Mouse (Mus musculus) liver, postnatal 0 days (tissue): ENCODE results near the gene Hsd17b14.

Source experiments
- CTCF ChIP-seq: sonication (generic); IDR thresholded peaks from 2 replicates; pipeline ENCODE4 v1.5.1; 2016; ENCODE audit warnings: antibody characterized with exemption, low read depth
- EP300 ChIP-seq: IDR thresholded peaks from 2 replicates; pipeline ENCODE4 v1.6.1; 2016; ENCODE audit warnings: antibody characterized with exemption, low read depth, mild to moderate bottlenecking

DNA sequence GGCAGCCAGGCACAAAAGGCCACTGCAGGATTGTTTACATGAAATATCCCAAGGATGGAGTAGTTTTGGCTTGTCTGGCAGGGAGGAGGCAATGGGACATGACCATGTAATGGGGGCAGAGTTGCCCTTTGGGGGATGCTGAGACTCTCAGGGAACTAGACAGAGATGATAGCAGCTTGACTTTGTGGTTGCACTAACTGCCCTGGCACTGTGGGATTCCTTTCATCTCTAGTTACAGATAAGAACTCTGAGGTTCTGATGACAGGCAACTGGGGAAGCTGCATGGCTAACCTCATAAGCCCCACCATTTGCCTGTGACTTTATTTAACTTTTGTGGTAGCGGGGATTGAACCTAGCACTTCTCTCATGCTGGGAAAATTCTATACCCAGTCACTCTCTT lies 41.4 kb downstream of the Hsd17b14 start:
- TF ChIP-seq EP300 (no peak), CTCF (no peak)
